Mouse (Mus musculus) forelimb bud, embryonic 11.5 days (tissue): ENCODE results near the gene St7.
A peak's percentile ranks its signal among the peaks of the same experiment; 100 is the strongest.

Source experiments
- DNase-seq: peaks from one replicate; pipeline ENCODE4 v3.0.0-alpha.2; 2012; ENCODE audit warnings: low read depth, low spot score

Gene St7

GRCm38 (mm10) chr6:17763963-17764659, 71.4 kb downstream of the St7 start:
- DNase-seq = no peak

DNA sequence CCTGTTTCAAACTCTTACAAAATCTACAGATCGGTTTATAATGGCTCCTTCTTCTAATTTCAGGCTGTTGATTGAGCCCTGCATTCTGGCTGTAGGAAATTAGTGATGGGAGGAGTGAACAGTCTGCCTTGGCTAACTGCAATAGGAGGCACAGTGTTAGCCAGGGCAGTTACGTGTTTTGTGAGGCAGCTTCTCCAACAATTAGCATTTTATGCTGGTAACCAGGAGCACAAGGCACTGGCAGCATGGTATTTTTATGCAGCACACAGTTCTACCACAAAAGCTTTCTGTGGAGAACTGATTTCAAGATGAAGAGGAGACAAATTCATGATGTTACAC, 71.9 kb downstream of the St7 start:
- DNase-seq = no peak

DNA sequence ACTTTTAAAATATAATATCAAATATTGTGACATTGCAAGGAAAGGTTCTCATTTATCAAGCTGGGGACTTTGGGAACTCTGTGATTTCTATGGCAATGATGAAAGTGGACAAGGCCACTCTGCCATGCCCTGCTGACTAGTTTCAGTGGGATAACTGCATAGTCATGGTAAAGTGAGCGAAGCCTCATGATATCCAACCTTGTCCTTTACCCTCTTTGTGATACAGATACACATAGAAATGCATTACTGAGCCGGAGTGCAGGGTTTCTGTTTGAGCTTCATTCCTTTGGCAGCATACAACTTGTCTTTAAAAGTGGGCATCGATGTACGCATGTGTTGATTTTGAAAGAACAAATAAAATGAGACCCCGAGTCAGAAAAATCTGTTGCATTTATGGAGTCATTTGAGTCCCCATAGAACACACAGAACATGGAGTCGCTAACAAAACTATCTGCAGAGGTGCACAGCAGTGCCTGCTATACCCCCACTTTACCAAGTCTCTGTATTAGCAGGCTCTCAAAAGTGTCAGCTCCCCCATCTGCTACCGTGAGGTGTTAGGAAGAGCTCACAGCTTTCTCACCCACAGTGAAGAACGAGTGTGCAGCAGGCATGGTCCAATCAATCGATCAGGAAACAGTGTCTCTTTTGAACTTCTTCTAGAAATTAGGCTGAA, 77.4 kb downstream of the St7 start:
- no peak for DNase-seq

DNA sequence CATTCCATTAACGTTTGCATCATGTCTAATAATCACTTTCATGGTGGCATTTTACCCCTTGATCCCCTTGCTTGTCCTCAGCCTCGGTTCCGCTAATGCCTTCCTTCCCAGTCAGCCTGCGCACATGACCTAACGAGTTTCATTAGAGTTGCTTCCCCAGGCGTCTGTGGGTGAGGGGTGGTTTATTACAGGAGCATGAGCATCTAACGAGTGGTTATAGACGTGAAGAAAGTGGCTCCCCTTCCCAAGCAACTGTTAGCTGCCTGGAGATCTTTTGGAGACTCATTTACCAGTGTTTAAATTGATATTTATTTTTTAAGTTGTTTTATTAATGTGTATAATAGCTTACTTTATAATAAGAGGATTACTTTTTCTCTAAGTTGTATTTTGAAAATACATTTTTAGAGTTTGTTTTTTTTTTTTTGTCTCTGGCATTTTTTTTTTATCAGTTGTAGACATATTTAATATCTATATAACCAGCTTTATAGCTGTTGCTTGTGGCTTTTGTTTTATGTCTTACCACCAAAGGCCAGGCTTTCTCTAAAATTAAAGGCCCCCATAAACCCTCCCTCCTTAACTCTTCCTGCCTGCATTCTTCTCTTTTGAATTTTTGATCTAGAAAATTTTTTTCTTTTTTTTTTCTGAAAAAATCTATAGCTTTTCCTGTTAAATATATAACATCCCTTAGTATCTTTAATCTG, 78.1 kb downstream of the St7 start:
- peak; percentile 55 for DNase-seq

DNA sequence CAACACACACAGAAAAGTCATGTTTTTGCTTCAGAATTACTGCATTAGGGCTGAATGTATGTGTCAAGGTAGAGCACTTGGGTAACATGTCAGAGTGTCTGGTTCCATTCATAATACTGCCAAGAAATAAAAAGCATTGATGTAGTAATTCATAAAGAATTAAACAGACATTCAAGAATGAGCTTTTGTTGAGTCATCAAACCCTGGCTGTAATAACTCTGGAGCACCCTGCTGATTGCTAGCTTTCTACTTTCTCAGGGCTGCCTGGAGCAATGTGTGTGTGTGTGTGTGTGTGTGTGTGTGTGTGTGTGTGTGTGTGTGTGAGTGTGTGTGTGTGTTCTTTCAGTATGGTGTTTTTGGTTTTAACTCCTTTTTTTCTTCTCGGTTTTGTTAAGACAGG, 78.7 kb downstream of the St7 start:
- no peak for DNase-seq

- DNase-seq = no peak
Observed at GRCm38 (mm10) chr6:17772514-17772913, 79.8 kb downstream of the St7 start.

DNA sequence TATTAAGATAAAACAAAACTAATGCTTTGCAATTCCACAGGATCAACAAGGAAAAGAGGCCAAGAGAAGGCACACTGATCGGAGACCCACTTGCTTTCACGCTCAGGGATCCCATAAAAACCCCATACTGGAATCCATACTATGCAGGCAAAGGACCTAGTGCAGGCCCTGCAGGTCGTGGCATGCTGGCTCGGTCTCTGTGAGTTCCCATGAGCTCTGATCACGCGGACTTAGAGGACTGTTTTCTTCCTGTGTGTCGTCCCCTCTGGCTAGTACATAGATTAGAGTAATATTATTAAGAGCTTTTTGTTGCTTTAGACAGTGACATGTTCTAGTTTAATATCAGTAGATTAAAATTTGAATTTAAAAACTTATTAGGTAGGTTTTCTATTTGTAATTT, 83.3 kb downstream of the St7 start:
- no peak for DNase-seq

DNA sequence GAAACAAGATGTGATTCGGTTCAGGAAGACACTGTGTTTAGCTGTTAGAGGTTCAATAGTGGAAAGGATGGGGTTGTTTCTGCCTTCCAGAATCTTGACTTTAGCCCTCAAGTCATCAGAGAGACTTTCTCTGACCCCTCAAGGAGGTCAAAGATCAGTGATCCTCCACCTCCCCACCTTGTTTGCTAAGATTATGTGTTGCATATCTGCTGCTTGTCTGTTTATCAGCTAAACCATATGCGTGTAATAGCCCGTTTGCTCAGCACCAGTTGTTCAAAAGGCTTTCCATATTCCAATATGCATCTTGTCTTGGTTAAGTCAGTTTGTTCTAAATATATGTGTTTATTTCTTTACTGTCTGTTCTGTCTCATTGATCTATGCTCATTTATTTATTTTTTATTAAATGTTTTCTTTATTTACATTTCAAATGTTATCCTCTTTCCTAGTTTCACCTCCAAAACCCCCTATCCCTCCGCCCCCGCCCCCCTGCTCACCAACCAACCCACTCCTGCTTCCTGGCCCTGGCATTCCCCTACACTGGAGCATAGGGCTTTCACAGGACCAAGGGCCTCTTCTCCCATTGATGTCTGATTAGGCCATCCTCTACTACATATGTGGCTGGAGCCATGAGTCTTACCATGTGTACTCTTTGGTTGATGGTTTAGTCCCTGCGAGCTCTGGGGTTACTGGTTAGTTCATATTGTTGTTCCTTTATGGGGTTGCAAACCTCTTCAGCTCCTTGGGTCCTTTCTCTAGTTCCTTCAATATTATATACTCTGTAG, 84.5 kb downstream of the St7 start:
- DNase-seq = no peak

GRCm38 (mm10) chr6:17778648-17779202, 86.0 kb downstream of the St7 start:
- DNase-seq = no peak

DNA sequence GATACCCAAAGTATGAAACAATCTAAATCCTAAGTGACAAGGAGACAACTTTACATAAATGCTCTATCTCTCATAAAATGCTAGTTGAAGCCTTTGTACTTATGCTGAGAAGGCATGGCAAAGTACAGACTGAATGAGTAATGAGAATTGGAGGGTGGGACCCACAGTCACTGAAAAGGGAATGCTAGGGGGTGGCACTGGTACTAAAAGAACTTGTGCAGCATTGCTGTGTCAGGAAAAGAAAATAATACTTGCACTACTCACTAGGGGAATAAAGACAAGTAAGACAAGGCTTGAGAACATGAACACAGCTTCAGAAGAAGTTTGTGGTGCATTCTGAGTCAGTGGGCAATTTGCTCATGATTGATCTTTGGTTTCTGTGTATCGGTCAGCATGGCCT, 90.8 kb downstream of the St7 start:
- DNase-seq = no peak

DNA sequence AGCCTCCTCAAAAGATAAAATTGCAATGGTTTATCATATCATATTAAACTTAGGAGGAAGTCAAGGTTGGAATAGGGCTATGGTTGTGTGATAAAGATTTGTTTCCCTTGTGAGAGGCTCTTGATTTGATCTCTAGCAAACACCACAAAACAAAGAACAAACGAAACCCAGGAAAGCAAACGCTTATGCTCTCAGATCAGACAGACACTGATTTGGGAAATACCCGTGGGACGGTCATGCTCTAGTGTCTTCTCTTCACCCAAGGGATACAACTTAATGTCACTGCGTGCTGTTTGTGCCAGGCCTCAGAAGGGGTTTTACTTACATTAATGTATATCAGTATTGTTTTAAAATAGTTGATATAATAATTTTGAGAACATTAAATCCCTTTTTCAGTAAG, 91.8 kb downstream of the St7 start:
- no peak for DNase-seq

GRCm38 (mm10) chr6:17785248-17785647, 92.5 kb downstream of the St7 start:
- no peak for DNase-seq

- no peak for DNase-seq
Observed at GRCm38 (mm10) chr6:17787810-17788209, 95.1 kb downstream of the St7 start.

GRCm38 (mm10) chr6:17790251-17790650, 97.5 kb downstream of the St7 start:
- DNase-seq = no peak

DNA sequence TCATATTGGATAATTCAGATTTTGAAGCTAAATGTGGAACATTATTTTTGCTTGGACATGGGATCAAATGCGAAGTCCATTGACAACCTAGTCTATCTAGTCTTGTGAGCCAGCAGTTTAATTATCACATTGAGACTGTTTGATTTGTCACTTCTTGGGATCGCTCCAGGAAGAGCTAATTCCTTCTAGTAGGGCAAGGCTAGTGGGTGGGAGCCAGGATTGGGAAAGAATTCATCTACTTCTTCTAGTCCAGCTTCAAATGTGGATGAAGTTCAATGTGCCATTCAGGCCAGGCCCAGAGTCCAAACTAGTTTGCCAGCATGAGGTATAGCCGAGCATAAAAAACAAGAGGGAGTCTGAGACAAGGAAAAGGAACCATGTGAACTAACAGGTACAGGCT, 100.7 kb downstream of the St7 start:
- DNase-seq = no peak

- DNase-seq = no peak
Observed at GRCm38 (mm10) chr6:17797271-17797713, 104.6 kb downstream of the St7 start.

GRCm38 (mm10) chr6:17800694-17801093, 108.0 kb downstream of the St7 start:
- no peak for DNase-seq

GRCm38 (mm10) chr6:17804468-17804867, 111.7 kb downstream of the St7 start:
- no peak for DNase-seq

DNA sequence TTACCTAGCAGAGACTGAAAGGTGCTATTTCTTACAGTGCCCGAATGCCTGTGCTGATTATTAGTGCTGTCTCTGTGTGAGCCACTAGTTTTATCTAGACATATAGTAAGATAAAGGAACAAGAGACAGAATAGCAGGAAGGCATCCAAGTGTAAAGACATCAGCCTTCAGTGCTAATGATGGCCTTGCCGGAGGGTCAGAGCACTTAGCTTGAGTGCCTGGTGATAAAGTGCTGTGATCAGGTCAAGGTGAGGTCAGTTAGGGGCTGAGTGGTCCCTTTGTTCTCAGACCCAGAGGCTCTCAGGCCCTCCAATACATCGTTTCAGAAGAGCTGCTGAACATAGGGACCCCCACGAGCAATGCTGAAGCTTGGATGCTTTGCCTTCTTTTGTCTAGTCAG, 113.8 kb downstream of the St7 start:
- peak; percentile 11 for DNase-seq

DNA sequence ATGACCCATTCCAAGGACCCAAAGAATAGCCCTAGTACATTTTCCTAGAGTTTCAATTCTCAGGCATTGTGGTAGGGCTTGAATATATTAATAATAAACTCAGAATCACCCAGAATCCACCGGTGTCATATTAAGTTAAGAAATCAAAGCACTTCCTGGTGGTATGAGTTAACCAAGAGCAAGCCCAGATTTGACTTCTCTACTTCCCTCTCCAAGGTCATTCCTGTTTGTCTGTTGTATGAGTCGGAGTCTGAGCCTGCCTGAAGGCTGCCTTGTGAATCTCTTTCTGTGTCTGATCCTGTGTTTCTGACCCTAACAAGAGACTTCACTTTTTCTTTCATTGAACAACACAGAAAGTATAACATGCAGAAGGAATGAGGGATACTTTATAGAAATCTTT, 118.3 kb downstream of the St7 start:
- DNase-seq = no peak

- no peak for DNase-seq
Observed at GRCm38 (mm10) chr6:17811531-17811930, 118.8 kb downstream of the St7 start.
